Mouse (Mus musculus): ENCODE measurements around the gene Sntb2. TPM values are rescaled to one million over a fixed set of nuclear protein-coding genes. Genes with fewer than 3 reads are reported as not detected.

The Sntb2 gene
- polyA plus RNA-seq, 2 experiments from 2014 or later, result 3.1 to 6.1 TPM

- no peak for ATAC-seq
Observed at GRCm38 (mm10) chr8:107040632-107041031, 105.1 kb downstream of the Sntb2 start.

- no peak for ATAC-seq
Observed at GRCm38 (mm10) chr8:107045478-107045877, 109.9 kb downstream of the Sntb2 start.

GRCm38 (mm10) chr8:107046976-107047375 is 111.4 kb downstream of the Sntb2 start:
- ATAC-seq, result no peak

GRCm38 (mm10) chr8:107048061-107048941 is 112.8 kb downstream of the Sntb2 start, which contains the start of gene Pdf:
Pdf (minus strand) TSS chr8:107048614.
- peak; percentile 70 for ATAC-seq

- ATAC-seq, result no peak
Observed at GRCm38 (mm10) chr8:107049480-107049879, 113.9 kb downstream of the Sntb2 start.

GRCm38 (mm10) chr8:107052046-107052445 is 116.5 kb downstream of the Sntb2 start:
- ATAC-seq, result no peak

GRCm38 (mm10) chr8:107056076-107056972 is 120.8 kb downstream of the Sntb2 start, which contains the start of the genes Cog8 and Nip7:
Cog8 (minus strand) TSS chr8:107056689.
Nip7 (plus strand) TSS chr8:107056877.
- ATAC-seq, result peak; percentile 98

GRCm38 (mm10) chr8:107056973-107057369 is 121.4 kb downstream of the Sntb2 start:
- ATAC-seq, result no peak

GRCm38 (mm10) chr8:107062613-107063012 is 127.1 kb downstream of the Sntb2 start:
- ATAC-seq, result no peak

GRCm38 (mm10) chr8:107065511-107066496 is 130.3 kb downstream of the Sntb2 start, which contains the start of gene Tmed6:
Tmed6 (minus strand) TSS chr8:107065644.
- ATAC-seq, result no peak

Other genes starting within 250 kb of the Sntb2 start
- under 1 TPM; 0.43 to 0.44 TPM for gene Has3, start 65.5 kb upstream of the Sntb2 start, polyA plus RNA-seq (2017; shearing (Covaris generic))
- 10 to 100 TPM; 40.0 to 54.3 TPM for gene Utp4, start 42.1 kb upstream of the Sntb2 start, polyA plus RNA-seq (2017; shearing (Covaris generic))
- 10 to 100 TPM; 32.8 to 33.1 TPM for gene Vps4a, start 95.5 kb downstream of the Sntb2 start, polyA plus RNA-seq (2017; shearing (Covaris generic))
- gene Pdf, start 112.9 kb downstream of the Sntb2 start, polyA plus RNA-seq (2017; shearing (Covaris generic)), result 1 to 10 TPM; 3.8 to 4.9 TPM
- gene Cog8, start 120.9 kb downstream of the Sntb2 start, polyA plus RNA-seq (2017; shearing (Covaris generic)), result 10 to 100 TPM; 10.8 to 11.4 TPM
- 10 to 100 TPM; 67.9 to 87.2 TPM for gene Nip7, start 121.1 kb downstream of the Sntb2 start, polyA plus RNA-seq (2017; shearing (Covaris generic))
- not detected for gene Tmed6, start 129.9 kb downstream of the Sntb2 start, polyA plus RNA-seq (2017; shearing (Covaris generic))
- 10 to 100 TPM; 11.2 TPM for gene Terf2, start 160.8 kb downstream of the Sntb2 start, polyA plus RNA-seq (2017; shearing (Covaris generic))
- 10 to 100 TPM; 36.6 to 37.2 TPM for gene Cyb5b, start 214.9 kb downstream of the Sntb2 start, polyA plus RNA-seq (2017; shearing (Covaris generic))